Mouse (Mus musculus) thymus, adult 2 months (tissue): ENCODE measurements around the gene AC161166.1.

ENCODE experiments used
- CTCF ChIP-seq: fragments of 200-500 bp; IDR thresholded peaks from 2 replicates; pipeline ENCODE4 v1.5.1; 2012; ENCODE audit warnings: mild to moderate bottlenecking, control low read depth, low read length, moderate library complexity, borderline replicate concordance; ENCODE audit not compliant: control insufficient read depth, poor library complexity, insufficient read depth; ENCODE audit errors: extremely low read depth
- POLR2A ChIP-seq: fragments of 200-500 bp; IDR thresholded peaks from 2 replicates; pipeline ENCODE4 v1.6.1; 2012; ENCODE audit warnings: mild to moderate bottlenecking, low read length, control low read depth, moderate library complexity; ENCODE audit not compliant: control insufficient read depth, poor library complexity, insufficient read depth; ENCODE audit errors: extremely low read depth

- TF ChIP-seq CTCF (no peak), POLR2A (no peak)
Observed at GRCm38 (mm10) chr7:24469126-24469525, 43.1 kb downstream of the AC161166.1 start.
